Mouse (Mus musculus): Measurements from ENCODE around the gene Cfd. TPM values are rescaled to one million over a fixed set of nuclear protein-coding genes. Genes with fewer than 3 reads are reported as not detected.

Gene Cfd
- polyA plus RNA-seq (2012; rRNA removed) = 0.08 and 0.12 TPM in 2 replicates

DNA sequence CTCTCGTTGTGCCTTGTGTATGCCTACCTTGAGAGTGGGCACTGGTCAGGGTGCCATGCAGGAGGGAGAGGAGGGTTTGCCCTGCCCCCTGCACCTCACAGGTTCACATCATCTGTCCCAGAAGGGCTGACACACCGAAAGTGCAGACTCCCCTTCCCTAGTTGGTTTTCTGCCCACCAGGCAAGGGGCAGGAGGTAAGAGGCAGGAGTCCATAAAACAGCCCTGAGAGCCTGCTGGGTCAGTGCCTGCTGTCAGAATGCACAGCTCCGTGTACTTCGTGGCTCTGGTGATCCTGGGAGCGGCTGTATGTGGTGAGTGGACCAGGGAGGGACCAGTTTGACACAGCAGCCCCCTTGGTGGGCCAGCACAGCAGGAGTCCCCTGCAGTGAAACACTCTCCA, at the start of gene Cfd:
Gene Cfd, plus strand, starts transcription at position 184 of the 400 bp plus-strand sequence.

DNA sequence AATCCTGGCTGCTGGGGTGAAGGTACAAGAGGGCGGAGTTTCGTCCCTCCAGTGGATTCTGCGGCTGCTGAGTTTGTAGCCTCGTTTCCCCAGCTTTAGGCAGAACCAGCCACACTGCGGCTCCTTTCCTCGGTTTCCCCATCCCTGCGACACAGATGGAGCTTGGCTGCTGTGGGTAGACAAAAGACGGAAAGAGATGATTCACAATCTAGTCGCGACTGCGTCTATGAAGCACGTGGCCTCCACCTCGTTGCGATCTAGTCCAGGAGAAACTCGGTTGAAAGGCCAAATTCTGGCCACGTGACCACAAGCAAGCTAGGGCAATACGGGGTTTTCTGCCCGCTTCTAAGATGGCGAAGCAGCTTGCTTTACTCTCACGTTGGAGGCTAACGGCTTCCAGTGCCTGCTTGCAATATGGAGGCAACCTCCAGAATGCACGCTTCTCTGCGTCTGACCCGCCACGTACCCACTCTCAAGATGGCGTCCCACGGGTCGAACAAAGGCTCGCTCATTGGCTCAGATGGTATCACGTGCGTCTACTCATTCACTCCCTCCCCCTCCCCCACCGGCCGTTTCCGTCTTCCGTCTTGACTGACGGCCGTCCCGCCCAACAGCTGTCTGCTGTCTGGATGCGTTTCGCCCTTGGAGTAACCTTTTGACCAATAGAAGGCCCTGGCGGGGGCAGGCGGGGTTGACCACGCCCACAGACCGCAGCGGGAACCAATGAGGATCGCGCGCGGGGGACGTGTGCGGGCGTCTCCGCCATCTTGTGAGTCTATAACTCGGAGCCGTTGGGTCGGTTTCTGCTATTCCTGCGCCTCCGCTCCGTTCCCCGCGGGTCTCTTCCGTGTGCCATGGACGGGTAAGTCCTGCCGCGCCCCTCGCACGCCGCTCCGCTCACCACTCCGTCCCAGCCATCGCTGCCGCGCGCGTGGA, 36.5 kb upstream of the Cfd start, which contains the start of gene Ptbp1:
Gene Ptbp1, plus strand, starts transcription at position 568 of the 936 bp plus-strand sequence.

DNA sequence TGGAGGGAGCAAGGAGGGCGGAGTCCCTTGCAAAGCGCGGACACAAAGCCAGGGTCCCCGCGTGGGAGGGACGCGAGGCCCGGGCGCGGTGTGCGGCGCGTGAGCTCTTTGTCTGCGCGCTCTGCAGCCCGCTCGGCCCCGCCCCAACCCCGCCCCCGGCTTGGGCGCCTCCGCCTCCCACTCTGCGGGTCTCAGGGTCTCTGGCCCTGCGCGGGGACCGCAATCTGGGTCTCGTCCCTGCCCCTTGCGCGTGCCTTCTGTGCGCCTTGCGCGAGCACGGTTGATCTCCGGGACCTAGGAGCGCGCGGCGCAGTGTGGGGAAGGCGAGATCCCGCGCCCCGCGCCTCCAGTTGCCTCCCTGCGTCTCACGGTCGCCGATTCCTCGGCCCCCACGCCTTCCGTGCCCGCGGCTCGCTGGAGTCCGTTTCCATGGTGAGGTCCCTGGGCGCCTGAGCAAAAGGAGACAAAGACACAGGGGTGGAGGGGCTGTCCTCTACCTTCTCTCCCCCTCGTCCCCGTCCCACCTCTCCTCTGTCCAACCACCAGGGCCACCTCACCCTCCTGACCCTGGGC, 16.3 kb upstream of the Cfd start, which contains the start of the genes Prtn3 and Plppr3:
Gene Prtn3, plus strand, starts transcription at position 187 of the 573 bp plus-strand sequence.
Gene Plppr3, minus strand, starts transcription at position 345 of the 573 bp plus-strand sequence.

DNA sequence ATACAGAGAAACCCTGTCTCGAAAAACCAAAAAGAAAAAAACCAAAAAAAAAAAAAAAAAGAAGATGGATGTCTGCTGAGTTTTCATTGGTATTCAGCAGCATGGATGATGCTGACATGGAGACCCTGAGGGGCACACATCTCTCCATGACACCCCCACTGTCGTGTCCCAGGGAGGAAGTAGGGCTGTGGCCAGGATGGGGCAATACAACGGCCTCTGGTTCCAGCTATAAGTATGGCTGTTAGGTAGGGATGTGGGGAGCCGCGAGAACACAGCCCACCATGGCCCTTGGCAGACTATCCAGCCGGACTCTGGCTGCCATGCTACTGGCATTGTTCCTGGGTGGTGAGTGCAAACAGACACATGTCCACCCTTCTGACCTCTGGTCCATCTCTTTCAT, 4.6 kb upstream of the Cfd start, which contains the start of gene Elane:
Gene Elane, plus strand, starts transcription at position 194 of the 400 bp plus-strand sequence.

DNA sequence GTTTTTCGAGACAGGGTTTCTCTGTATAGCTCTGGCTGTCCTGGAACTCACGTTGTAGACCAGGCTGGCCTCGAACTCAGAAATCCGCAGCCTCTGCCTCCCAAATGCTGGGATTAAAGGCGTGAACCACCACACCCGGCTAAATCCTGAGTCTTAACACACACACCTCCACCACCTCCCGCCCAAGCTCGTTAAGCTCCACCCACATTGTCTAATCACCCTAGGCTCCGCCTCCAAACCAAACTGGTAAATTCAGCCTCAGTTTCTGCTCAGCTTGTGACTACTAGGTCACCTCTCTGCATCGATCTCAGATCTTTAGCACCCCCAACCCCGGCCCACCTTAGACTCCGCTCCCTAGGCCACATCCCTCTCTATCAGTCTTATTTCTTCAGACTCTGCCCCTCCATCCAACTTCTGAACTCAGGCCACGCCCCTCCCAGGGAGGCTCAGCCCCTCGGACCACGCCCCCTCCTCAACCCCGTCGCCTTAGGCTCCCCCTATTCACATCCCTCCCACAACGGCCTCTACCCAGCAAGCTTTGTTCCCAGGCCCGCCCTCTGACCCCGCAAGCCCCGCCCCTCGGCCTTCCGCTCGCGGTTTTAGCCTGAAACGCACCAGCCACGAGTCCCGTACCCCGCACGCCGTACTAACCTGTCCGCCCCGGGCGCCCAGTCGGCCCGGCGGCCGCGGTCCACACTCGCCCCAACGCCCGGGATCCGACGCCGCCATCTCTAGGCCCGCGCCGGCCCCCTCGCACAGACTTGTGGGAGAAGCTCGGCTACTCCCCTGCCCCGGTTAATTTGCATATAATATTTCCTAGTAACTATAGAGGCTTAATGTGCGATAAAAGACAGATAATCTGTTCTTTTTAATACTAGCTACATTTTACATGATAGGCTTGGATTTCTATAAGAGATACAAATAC, 17.8 kb downstream of the Cfd start, which contains the start of gene Med16:
Gene Med16, minus strand, starts transcription at position 757 of the 925 bp plus-strand sequence.

DNA sequence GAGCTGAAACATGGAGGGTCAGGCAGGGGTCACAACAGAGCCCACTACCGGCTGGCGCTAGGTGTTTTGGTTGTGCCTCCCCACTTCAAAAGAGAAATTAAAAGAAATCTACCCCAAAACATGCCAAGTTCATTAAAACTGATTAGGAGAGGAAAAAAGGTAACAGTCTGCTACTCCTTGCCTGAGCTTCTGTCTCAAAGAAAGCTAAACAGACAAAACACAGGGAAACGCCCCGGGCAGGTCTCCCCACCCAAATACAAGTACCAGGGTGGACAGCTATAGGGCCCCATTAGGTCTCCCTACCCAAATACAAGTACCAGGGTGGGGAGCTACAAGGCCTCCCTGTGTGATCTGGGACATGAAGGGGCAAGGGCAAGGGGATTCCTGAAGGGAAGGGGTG, 19.9 kb downstream of the Cfd start, which contains the start of gene Gm26602:
Gene Gm26602, plus strand, starts transcription at position 301 of the 400 bp plus-strand sequence.

DNA sequence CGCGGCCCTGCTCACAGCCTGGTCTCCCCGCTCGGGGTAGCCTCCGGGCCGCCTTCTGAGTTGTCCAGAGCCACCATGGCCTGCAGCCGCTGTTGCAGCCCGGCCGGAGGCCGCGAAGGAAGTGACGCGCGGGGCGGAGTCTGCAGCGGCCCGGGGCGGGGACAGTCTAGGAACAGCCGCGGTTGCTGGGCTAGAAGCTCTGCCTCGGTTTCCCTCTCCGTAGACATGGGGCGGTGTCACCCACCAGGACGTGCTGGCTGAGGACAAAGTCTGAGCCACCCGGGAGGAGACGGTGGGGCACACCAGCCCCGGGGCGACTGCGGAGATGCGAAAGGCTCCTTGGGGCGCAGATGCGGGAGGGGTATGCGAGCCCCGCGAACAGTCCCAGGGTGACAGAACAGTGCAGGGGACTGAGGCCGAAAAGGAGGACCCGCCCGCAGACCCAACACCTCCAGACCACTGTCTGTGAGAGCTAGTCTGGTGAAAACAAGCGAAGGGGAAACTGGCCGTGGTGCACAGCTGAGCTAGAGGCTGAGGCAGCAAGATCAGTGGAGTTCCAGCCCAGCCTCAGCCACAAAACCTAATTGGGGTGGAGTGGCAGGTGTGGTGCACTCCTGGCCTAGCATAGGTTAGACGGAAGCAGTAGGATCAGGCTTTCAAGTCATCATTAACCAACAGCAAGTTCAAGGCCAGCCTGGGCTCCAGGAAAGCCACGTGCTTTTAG, 26.3 kb downstream of the Cfd start, which contains the start of gene Kiss1r:
Gene Kiss1r, plus strand, starts transcription at position 164 of the 724 bp plus-strand sequence.

DNA sequence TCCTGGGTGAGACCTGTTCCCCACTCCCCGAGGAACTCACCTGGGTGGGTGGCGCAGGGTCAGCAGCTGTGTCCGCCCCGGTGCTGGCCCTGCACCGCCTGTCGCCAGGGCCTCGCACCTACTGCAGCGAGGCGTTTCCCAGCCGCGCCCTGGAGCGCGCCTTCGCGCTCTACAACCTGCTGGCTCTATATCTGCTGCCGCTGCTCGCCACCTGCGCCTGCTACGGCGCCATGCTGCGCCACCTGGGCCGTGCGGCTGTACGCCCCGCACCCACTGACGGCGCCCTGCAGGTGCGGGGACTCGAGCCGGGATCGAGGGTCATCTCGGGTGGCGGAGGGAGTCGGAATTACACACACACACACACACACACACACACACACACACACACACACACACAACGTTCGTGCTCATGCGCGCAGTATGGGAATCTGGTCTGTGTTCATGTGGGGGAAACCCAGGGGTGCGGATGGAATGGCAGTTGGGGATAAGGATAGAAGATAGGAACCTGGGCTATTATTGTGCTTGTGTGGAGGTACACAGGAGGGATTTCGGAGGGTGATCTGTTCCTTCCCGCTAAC, 30.4 kb downstream of the Cfd start, which contains the start of gene R3hdm4:
Gene R3hdm4, minus strand, starts transcription at position 251 of the 578 bp plus-strand sequence.

DNA sequence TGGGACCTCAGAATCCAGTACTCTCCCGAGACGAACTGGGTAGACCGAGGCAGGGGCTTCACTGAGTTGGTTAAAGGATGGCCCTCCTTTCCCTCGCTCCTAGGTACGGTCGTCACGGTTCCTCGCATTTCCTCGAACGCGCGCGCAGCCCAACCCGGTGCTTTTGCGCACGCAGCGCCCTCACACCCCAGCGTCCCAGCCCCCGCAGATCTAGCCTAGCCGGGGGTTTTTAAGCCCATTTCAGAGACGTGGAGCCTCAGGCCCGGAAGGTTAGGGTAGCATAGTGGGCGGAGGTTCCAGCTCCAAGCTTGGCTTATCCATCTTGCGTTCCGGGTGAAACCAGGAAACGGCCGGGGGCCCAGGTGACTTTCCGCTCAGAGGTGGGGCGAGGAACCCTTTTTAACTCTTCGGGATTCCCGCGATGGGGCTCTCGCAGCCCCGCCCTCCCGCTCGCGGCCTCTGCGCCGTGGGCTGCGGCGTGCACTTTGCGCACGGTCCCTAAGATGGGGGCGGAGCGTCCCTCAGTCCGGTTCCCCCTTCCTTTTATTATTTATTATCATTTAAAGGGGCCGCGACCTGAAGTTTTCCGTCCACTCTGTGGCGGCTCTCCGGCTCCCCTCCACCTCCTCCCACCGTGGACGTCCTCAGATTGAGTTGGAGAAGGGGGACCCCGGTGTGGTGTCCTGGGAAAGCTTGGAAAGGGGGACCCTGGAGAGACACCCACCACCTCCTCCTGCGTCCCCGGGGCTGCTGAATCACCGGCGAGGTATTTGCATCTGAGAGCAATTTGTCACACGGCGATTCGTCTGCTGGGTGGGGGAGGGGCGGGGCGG, 36.1 kb downstream of the Cfd start, which contains the start of gene Arid3a:
Gene Arid3a, plus strand, starts transcription at position 553 of the 833 bp plus-strand sequence.

Other genes with a start within 250 kb of the Cfd start
- not detected in 2 replicates for gene Odf3l2, start 245.1 kb upstream of the Cfd start, polyA plus RNA-seq (2012; rRNA removed)
- 0.08 and 0.18 TPM in 2 replicates for gene Madcam1, start 226.3 kb upstream of the Cfd start, polyA plus RNA-seq (2012; rRNA removed)
- gene Tpgs1, start 221.5 kb upstream of the Cfd start, polyA plus RNA-seq (2012; rRNA removed) = 14.3 and 15.9 TPM in 2 replicates
- gene Cdc34, start 208.7 kb upstream of the Cfd start, polyA plus RNA-seq (2012; rRNA removed) = 75.1 and 80.8 TPM in 2 replicates
- 0.06 and 0.12 TPM in 2 replicates for gene Gzmm, start 201.8 kb upstream of the Cfd start, polyA plus RNA-seq (2012; rRNA removed)
- 793 and 830 TPM in 2 replicates for gene Bsg, start 186.4 kb upstream of the Cfd start, polyA plus RNA-seq (2012; rRNA removed)
- 0.08 and 0.09 TPM in 2 replicates for gene Hcn2, start 174.2 kb upstream of the Cfd start, polyA plus RNA-seq (2012; rRNA removed)
- gene Polrmt, start 144.3 kb upstream of the Cfd start, polyA plus RNA-seq (2012; rRNA removed) = 13.3 and 17.5 TPM in 2 replicates
- not detected in 2 replicates for gene Fgf22, start 135.8 kb upstream of the Cfd start, polyA plus RNA-seq (2012; rRNA removed)
- 36.8 and 38.6 TPM in 2 replicates for gene Rnf126, start 123.9 kb upstream of the Cfd start, polyA plus RNA-seq (2012; rRNA removed)
- gene Fstl3, start 113.6 kb upstream of the Cfd start, polyA plus RNA-seq (2012; rRNA removed) = 2.6 TPM in 2 replicates
- gene Prss57, start 99.9 kb upstream of the Cfd start, polyA plus RNA-seq (2012; rRNA removed) = 3.3 and 4.4 TPM in 2 replicates
- 4.8 and 5.8 TPM in 2 replicates for gene Palm, start 97.3 kb upstream of the Cfd start, polyA plus RNA-seq (2012; rRNA removed)
- 0.59 and 0.99 TPM in 2 replicates for gene Misp, start 69.9 kb upstream of the Cfd start, polyA plus RNA-seq (2012; rRNA removed)
- 104 and 111 TPM in 2 replicates for gene Ptbp1, start 36.4 kb upstream of the Cfd start, polyA plus RNA-seq (2012; rRNA removed)
- 200 and 257 TPM in 2 replicates for gene Prtn3, start 16.4 kb upstream of the Cfd start, polyA plus RNA-seq (2012; rRNA removed)
- 5.6 and 9.0 TPM in 2 replicates for gene Plppr3, start 16.2 kb upstream of the Cfd start, polyA plus RNA-seq (2012; rRNA removed)
- 103 and 130 TPM in 2 replicates for gene Elane, start 4.6 kb upstream of the Cfd start, polyA plus RNA-seq (2012; rRNA removed)
- gene Med16, start 18.1 kb downstream of the Cfd start, polyA plus RNA-seq (2012; rRNA removed) = 11.6 and 12.7 TPM in 2 replicates
- not detected in 2 replicates for gene Gm26602, start 20.0 kb downstream of the Cfd start, polyA plus RNA-seq (2012; rRNA removed)
- gene Kiss1r, start 26.1 kb downstream of the Cfd start, polyA plus RNA-seq (2012; rRNA removed) = 0.65 and 0.86 TPM in 2 replicates
- 31.9 and 40.7 TPM in 2 replicates for gene R3hdm4, start 30.4 kb downstream of the Cfd start, polyA plus RNA-seq (2012; rRNA removed)
- gene Arid3a, start 36.2 kb downstream of the Cfd start, polyA plus RNA-seq (2012; rRNA removed) = 8.4 and 10.3 TPM in 2 replicates
- 18.3 and 20.3 TPM in 2 replicates for gene Wdr18, start 69.3 kb downstream of the Cfd start, polyA plus RNA-seq (2012; rRNA removed)
- not detected in 2 replicates for gene Grin3b, start 79.9 kb downstream of the Cfd start, polyA plus RNA-seq (2012; rRNA removed)
- 66.7 and 79.1 TPM in 2 replicates for gene Tmem259, start 93.5 kb downstream of the Cfd start, polyA plus RNA-seq (2012; rRNA removed)
- gene Cnn2, start 97.7 kb downstream of the Cfd start, polyA plus RNA-seq (2012; rRNA removed) = 28.0 and 28.2 TPM in 2 replicates
- gene Abca7, start 105.6 kb downstream of the Cfd start, polyA plus RNA-seq (2012; rRNA removed) = 6.1 and 7.9 TPM in 2 replicates
- 23.6 and 31.2 TPM in 2 replicates for gene Arhgap45, start 125.8 kb downstream of the Cfd start, polyA plus RNA-seq (2012; rRNA removed)
- 79.7 and 92.0 TPM in 2 replicates for gene Polr2e, start 148.9 kb downstream of the Cfd start, polyA plus RNA-seq (2012; rRNA removed)
- gene Gpx4, start 156.3 kb downstream of the Cfd start, polyA plus RNA-seq (2012; rRNA removed) = 324 and 335 TPM in 2 replicates
- 10.4 and 13.9 TPM in 2 replicates for gene Sbno2, start 214.7 kb downstream of the Cfd start, polyA plus RNA-seq (2012; rRNA removed)
- 63.7 and 77.6 TPM in 2 replicates for gene Stk11, start 224.9 kb downstream of the Cfd start, polyA plus RNA-seq (2012; rRNA removed)
- 289 and 291 TPM in 2 replicates for gene Atp5d, start 247.8 kb downstream of the Cfd start, polyA plus RNA-seq (2012; rRNA removed)
- 0.83 and 0.97 TPM in 2 replicates for gene Cbarp, start 250.0 kb downstream of the Cfd start, polyA plus RNA-seq (2012; rRNA removed)